Mouse (Mus musculus) small intestine, adult 2 months (tissue): Measurements from ENCODE around the gene Ranbp10.

Source experiments
- CTCF ChIP-seq: fragments of 200-500 bp; IDR thresholded peaks from 2 replicates; pipeline ENCODE4 v1.5.1; 2012; ENCODE audit warnings: low read depth, mild to moderate bottlenecking, control low read depth, inconsistent platforms, low read length, moderate library complexity, mixed read lengths; ENCODE audit not compliant: insufficient replicate concordance, insufficient read length; ENCODE audit errors: extremely low read depth
- POLR2A ChIP-seq: fragments of 200-500 bp; IDR thresholded peaks from 2 replicates; pipeline ENCODE4 v1.6.1; 2012; ENCODE audit warnings: low read depth, mild to moderate bottlenecking, control low read depth, inconsistent platforms, low read length, moderate library complexity

DNA sequence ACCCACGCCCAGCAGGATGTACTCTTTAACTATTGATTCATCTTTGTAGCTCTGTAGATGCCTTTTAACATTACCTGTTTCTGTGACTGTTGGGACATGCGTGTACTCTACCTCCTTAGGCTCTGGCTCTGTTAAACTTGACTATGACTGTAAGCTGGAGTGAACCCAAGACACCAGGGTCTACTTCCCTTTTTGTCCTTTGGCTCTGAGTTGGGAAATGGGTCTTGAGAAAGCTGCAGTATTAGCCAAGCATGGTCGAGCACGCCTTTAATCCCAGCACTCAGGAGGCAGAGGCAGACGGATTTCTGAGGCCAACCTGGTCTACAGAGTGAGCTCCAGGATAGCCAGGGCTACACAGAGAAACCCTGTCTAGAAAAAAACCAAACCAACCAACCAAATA, 31.3 kb upstream of the Ranbp10 start:
- TF ChIP-seq CTCF, result no peak
- no peak for TF ChIP-seq POLR2A
